Mouse (Mus musculus): ENCODE results near the gene Fbxw2. TPM values are rescaled to one million over a fixed set of nuclear protein-coding genes. Genes with fewer than 3 reads are reported as not detected.

Gene Fbxw2
- total RNA-seq, 1 experiment from 2014 or later, result 94.5 TPM

Other genes starting within 250 kb of the Fbxw2 start
- gene Gapvd1, start 71.1 kb downstream of the Fbxw2 start, total RNA-seq (2017), result 118 and 132 TPM in 2 replicates
- 603 and 618 TPM in 2 replicates for gene Hspa5, start 54.3 kb downstream of the Fbxw2 start, total RNA-seq (2017)
- 9.7 and 16.6 TPM in 2 replicates for gene Rabepk, start 26.4 kb downstream of the Fbxw2 start, total RNA-seq (2017)
- gene Gm34653, start 6.7 kb upstream of the Fbxw2 start, total RNA-seq (2017), result not detected in 2 replicates
- gene Cutal, start 48.1 kb upstream of the Fbxw2 start, total RNA-seq (2017), result not detected in 2 replicates
- 17.1 and 17.7 TPM in 2 replicates for gene Psmd5, start 48.7 kb upstream of the Fbxw2 start, total RNA-seq (2017)
- 3.9 and 5.1 TPM in 2 replicates for gene Phf19, start 87.7 kb upstream of the Fbxw2 start, total RNA-seq (2017)
- gene Traf1, start 135.5 kb upstream of the Fbxw2 start, total RNA-seq (2017), result 31.1 and 31.3 TPM in 2 replicates
- gene Hc, start 235.1 kb upstream of the Fbxw2 start, total RNA-seq (2017), result not detected in 2 replicates